Mouse (Mus musculus) kidney, adult 11 months (tissue): ENCODE measurements around the gene Wnt5b.

Source experiments
- DNase-seq: peaks from one replicate; pipeline ENCODE4 v3.0.0; 2022

Wnt5b gene

GRCm38 (mm10) chr6:119543803-119544517, at the start of gene Wnt5b:
TSS of gene Wnt5b (minus strand) at chr6:119544347.
- DNase-seq: no peak

GRCm38 (mm10) chr6:119590872-119591271, 46.7 kb upstream of the Wnt5b start:
- DNase-seq: no peak

GRCm38 (mm10) chr6:119587897-119588296, 43.8 kb upstream of the Wnt5b start:
- no peak for DNase-seq

DNA sequence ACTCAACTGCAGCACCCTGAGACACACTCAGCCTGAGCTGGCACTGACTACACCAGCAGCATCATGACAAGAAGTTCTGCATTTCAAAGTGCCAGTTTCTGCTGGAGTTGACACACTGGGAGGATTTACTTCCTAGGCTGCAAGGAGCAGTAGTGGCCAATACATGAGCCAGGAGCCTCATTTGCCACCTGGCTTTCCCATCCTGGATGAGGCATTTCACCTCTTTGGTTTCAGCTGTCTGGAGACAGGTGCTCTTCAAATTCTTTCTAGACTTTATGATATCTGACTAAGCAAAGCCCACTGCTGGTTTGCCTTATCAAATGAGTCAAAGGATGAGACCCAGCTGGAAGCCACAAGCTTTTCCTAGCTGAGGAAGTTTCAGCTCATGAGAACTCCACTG, 43.3 kb upstream of the Wnt5b start:
- DNase-seq: no peak

DNA sequence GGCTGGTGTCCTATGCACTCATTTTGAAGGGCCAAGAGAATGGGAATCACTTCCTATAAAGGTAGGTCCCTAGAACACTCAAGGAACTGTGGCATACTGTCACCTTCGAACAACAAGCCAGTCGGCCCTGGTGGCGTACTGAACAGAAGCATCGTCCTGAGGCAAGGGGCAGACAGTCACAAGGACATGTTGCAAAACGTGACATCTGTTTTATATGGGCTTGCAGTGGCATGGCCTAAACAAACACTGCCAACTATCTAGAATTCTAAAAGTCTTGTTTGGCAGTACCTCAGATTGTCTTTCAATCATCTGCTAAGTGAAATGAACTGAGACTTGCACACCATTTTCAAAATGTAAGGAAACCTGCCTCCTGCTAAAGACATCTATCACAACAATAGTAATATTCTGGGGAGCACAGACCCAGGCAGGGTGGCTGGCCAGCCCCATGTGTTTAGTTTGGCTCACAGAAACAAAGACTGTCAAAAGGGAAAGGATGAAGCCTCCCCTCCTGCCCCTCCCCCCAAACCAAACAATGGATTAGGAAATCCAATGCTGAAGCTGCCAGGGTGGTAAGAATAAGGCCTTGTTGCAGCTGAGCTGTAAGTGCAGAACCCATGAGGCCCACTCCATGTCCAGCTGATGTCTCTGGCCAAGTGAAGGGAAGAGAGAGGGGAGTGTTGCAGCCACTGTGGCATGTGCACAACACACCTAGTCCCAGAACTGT, 41.7 kb upstream of the Wnt5b start:
- DNase-seq: no peak

- no peak for DNase-seq
Observed at GRCm38 (mm10) chr6:119584061-119584460, 39.9 kb upstream of the Wnt5b start.

- DNase-seq: no peak
Observed at GRCm38 (mm10) chr6:119583165-119583564, 39.0 kb upstream of the Wnt5b start.

GRCm38 (mm10) chr6:119576706-119577105, 32.6 kb upstream of the Wnt5b start:
- DNase-seq: no peak

- DNase-seq: no peak
Observed at GRCm38 (mm10) chr6:119575331-119575730, 31.2 kb upstream of the Wnt5b start.

DNA sequence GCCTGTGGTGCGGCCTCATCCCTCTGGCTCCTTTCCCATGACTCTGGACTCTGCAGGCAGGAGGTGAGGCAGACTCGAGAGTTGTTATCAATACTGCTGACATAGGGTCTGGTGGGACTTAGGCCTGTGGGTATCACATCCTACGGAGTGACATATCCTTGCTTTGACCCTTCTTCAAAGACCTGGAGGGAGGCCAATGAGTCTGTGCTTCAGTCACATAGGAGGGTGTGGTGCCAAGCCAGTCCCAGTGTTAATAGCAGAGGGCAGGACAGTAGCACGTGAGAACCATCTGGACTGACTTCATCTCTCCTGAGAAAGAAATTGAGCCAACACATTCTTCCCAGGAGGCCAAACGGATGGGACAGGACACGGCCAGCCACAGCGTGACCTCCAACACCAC, 28.1 kb upstream of the Wnt5b start:
- DNase-seq: no peak

DNA sequence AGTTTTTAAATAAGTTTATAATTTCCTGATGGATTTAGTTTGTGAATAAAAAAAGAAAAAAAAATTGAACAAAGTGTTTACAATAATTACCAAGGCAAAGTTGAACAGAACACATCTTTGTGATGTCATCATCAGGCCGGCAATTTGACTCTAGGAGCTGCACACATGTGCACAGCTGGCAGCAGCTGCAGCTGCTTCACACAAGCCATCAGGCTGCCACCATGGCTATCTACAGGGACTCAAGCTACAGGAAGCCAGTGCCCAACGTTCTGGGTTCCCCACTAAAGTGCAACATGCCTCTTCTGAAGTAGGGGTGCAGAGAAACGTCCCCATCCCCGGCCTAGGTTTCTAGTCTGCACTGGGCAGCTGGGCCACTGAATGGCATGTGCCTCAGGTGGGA, 26.6 kb upstream of the Wnt5b start:
- no peak for DNase-seq

GRCm38 (mm10) chr6:119568339-119568738, 24.2 kb upstream of the Wnt5b start:
- DNase-seq: no peak

- DNase-seq: peak; percentile 10
Observed at GRCm38 (mm10) chr6:119565451-119566379, 21.6 kb upstream of the Wnt5b start.

GRCm38 (mm10) chr6:119562558-119562957, 18.4 kb upstream of the Wnt5b start:
- peak; percentile 9 for DNase-seq

GRCm38 (mm10) chr6:119558855-119559254, 14.7 kb upstream of the Wnt5b start:
- DNase-seq: no peak

DNA sequence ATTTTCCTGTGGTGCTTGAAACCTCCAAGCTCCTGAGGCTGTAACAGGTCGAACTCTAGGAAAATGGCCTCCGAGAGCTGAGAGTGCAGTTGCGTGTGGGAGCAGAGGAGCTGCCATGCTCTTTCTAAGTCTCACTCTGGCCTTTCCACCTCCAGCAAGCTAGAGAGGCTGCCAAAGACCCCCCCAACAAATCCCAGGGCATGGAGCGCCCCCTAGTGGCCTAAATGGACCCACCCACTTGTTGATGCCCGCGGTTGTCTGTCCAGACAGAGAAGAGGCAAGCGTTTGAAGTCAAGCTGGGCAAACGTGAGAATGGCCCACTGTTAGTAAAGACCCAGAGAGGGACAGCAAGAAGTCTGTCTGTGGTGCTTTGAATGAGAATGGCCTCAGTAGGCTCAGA, 10.3 kb upstream of the Wnt5b start:
- DNase-seq: no peak

GRCm38 (mm10) chr6:119544518-119544864, 344 bp upstream of the Wnt5b start:
- DNase-seq: no peak

DNA sequence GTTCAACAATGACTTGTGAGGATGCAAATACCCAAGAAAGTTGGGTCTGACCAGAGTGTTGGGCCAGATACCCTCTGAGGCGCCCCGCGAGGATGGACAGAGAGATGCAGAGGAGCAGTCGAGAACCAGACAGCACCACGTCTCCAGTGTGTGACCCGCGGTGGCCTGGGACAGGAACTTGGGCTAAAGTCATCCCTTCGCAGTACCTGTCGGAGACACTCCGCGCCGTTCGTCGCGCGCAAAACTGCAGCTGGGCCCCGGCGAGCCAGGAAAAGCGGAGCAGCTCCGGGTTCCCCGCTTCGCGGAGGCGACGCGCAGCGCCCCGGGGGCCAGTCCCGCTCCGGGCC, 718 bp downstream of the Wnt5b start:
- DNase-seq: no peak

GRCm38 (mm10) chr6:119535867-119536266, 8.3 kb downstream of the Wnt5b start:
- no peak for DNase-seq

- no peak for DNase-seq
Observed at GRCm38 (mm10) chr6:119533170-119533709, 10.9 kb downstream of the Wnt5b start.

- DNase-seq: no peak
Observed at GRCm38 (mm10) chr6:119529659-119530058, 14.5 kb downstream of the Wnt5b start.

GRCm38 (mm10) chr6:119526498-119526897, 17.6 kb downstream of the Wnt5b start:
- no peak for DNase-seq

GRCm38 (mm10) chr6:119521931-119522391, 22.2 kb downstream of the Wnt5b start:
- no peak for DNase-seq
